Mouse (Mus musculus): ENCODE results near the gene Lingo4.

DNA sequence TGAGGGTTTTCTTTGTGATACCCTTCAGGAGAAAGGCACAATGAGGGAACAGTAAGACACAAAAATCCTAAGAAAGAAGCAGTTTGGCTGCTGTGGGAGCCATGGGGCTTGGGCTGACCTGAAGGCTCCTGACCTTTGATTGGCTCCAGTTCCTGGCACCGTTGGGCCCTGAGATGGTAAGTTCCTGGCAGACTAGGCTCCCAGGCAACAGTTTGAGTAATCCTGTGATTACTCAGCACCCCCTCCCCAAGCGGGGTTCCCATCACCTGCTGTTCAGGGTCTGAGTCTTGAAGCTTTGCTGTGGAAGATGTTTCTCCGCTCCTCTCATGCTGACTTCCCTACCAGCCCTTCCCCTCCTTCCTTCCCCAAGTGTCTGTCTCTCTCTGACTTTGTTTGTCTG is 14.8 kb upstream of the Lingo4 start:
- no peak for TF ChIP-seq BHLHE40 (IDR thresholded peaks at IDR 0.05; ENCODE audit: low read depth, low read length)
- TF ChIP-seq CTCF (conservative IDR thresholded peaks at IDR 0.05 in 1 of 2, IDR thresholded peaks at IDR 0.05 in 1 of 2; ENCODE audit: low read depth in 2 of 2, low read length in 2 of 2): no peak
- no peak for TF ChIP-seq POLR2AphosphoS2 (IDR thresholded peaks at IDR 0.05; ENCODE audit: low read depth, low read length)
- TF ChIP-seq MEF2A (IDR thresholded peaks at IDR 0.05; ENCODE audit: borderline replicate concordance, low read depth, low read length): no peak
- no peak for TF ChIP-seq RAD21 (IDR thresholded peaks at IDR 0.05; ENCODE audit: low read depth, low read length)
- no peak for TF ChIP-seq E2F4 (IDR thresholded peaks at IDR 0.05; ENCODE audit: insufficient replicate concordance, low read depth, low read length)
- TF ChIP-seq POLR2A (IDR thresholded peaks at IDR 0.05; ENCODE audit: low read depth, low read length): no peak
- no peak for TF ChIP-seq KAT2A (IDR thresholded peaks at IDR 0.05; ENCODE audit: insufficient replicate concordance, low read length)
- no peak for TF ChIP-seq MAX (IDR thresholded peaks at IDR 0.05; ENCODE audit: low read length)
- no peak for TF ChIP-seq GABPA (IDR thresholded peaks at IDR 0.05; ENCODE audit: insufficient replicate concordance, low read depth, low read length)
- no peak for TF ChIP-seq MAZ (IDR thresholded peaks at IDR 0.05; ENCODE audit: low read depth, low read length)
- TF ChIP-seq JUND (conservative IDR thresholded peaks at IDR 0.05; ENCODE audit: low read depth, low read length): no peak
- no peak for TF ChIP-seq ZC3H11A (IDR thresholded peaks at IDR 0.05; ENCODE audit: low read depth, low read length)
- no peak for TF ChIP-seq TBP (conservative IDR thresholded peaks at IDR 0.05; ENCODE audit: low read depth, low read length)
